Mouse (Mus musculus) hindbrain, embryonic 15.5 days (tissue): ENCODE results near the gene Fstl4. TPM values are rescaled to one million over a fixed set of nuclear protein-coding genes. Genes with fewer than 3 reads are reported as not detected.

Experiments used
- ATAC-seq: fragments of 200-750 bp; cut with Nextera tagmentation; 2 replicates; pipeline ENCODE4 v1.8.0; 2017; ENCODE audit warnings: low read depth, moderate number of reproducible peaks, moderate TSS enrichment; ENCODE audit not compliant: low FRiP score
- H3K27ac ChIP-seq: fragments of 300-500 bp; sonication (generic); replicated peaks from 2 replicates; pipeline ENCODE4 v1.5.1; 2015; ENCODE audit warnings: mild to moderate bottlenecking, inconsistent platforms
- H3K27me3 ChIP-seq: fragments of 300-500 bp; sonication (generic); 2 replicates; pipeline ENCODE4 v1.6.1; 2015; ENCODE audit warnings: control low read depth, inconsistent platforms
- H3K36me3 ChIP-seq: fragments of 300-500 bp; sonication (generic); 2 replicates; pipeline ENCODE4 v1.6.1; 2015; ENCODE audit warnings: control low read depth, inconsistent platforms
- H3K4me1 ChIP-seq: fragments of 300-500 bp; sonication (generic); replicated peaks from 2 replicates; pipeline ENCODE4 v1.6.1; 2015; ENCODE audit warnings: control low read depth, inconsistent platforms
- H3K4me2 ChIP-seq: fragments of 300-500 bp; sonication (generic); 2 replicates; pipeline ENCODE4 v1.6.1; 2015; ENCODE audit warnings: moderate library complexity, mild to moderate bottlenecking, inconsistent platforms
- H3K4me3 ChIP-seq: fragments of 300-500 bp; sonication (generic); 2 replicates; pipeline ENCODE4 v1.5.1; 2015; ENCODE audit warnings: mild to moderate bottlenecking, inconsistent platforms
- H3K9ac ChIP-seq: fragments of 300-500 bp; sonication (generic); 2 replicates; pipeline ENCODE4 v1.6.1; 2015; ENCODE audit warnings: inconsistent platforms
- H3K9me3 ChIP-seq: fragments of 300-500 bp; sonication (generic); 2 replicates; pipeline ENCODE4 v1.6.1; 2016; ENCODE audit warnings: control low read depth, inconsistent platforms
- WGBS: fragments of 180-500 bp; shearing (Covaris S2); methylation state at CpG from one replicate; pipeline ENCODE4 v1.1.7; 2015; 5-methylcytosine and 5-hydroxymethylcytosine counted together
- polyA plus RNA-seq: library from polyadenylated mRNA; unstranded; fragments of >200 nt; fragmentation: Nextera tagmentation; extraction: Ambion mirVana; gene quantifications from 2 replicates; pipeline ENCODE4 v1.2.1, GENCODE M21; 2015

Fstl4 gene
- polyA plus RNA-seq, 1 experiment from 2014 or later = 16.5 TPM

DNA sequence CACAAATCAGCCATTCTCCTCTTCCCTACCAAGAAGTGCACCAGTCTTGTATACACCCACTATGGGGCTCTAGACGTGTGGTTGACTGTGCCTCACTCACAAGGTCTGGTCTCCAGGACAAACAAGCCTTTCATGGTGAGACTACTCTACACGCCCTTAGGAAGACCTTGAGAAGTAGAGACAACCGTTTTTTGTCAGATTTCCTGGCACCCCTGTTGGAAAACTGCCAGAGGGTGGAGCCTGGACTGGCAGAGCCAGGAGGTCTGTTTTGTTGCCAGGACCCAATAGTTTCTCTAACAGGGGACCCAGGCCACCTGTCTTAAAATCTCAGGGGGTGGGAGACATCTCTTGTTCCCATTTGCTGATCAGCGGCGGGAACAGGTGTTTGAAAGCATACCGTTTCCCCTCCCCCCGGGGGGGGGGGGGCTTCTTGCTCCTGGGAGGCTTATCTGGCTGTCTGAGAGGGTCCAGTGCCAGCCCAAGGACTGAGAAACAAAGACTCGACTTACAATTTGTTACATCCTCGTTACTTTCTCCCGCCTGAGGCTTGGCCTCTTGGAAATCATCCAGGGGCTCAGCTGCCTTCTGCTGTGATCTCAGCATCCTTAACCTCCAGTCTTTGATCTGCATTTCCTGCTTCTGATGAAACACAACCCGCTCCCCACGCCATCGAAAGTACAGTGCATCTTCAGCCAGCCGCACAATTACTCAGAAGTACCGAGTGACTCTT, 155.0 kb downstream of the Fstl4 start:
- Histone ChIP-seq H3K4me3 (no peak overlapping the region), H3K27ac (no peak overlapping the region), H3K4me1 (peaks cover 9% of the 10 kb centered on the region; the same call in 1 of the 2 replicates), H3K9me3 (no peaks in the 10 kb centered on the region), H3K9ac (no peak overlapping the region), H3K27me3 (no peaks in the 10 kb centered on the region), H3K4me2 (0 out of 2 replicates have a peak overlapping the region, but pooled peaks have one; percentile 2), H3K36me3 (no peaks in the 10 kb centered on the region)
- whole genome bisulfite sequencing = 30% methylated on average over 15 of the region's 15 CpGs
- ATAC-seq = peak; percentile 48; the same call in 1 of the 2 replicates

DNA sequence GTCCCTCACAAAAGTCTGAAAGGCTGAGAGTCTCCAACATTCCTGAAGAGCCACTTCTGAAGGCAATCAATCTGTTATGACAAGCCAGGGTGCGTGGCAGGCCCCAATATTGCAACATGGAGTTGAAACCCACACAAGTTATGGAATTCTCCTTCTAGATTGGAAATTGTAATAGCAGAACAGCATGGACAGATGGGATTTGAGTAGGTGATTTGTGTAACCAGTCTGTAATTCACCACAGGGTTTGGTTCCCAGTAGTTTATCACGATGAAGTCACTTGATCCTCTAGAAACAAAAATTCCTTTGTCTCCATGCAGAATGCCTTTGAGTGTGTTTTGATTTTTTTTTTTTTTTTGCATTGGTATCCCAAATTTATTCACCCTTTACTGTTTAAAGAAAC, 159.8 kb downstream of the Fstl4 start:
- Histone ChIP-seq H3K4me2 (no peak overlapping the region), H3K36me3 (no peaks in the 10 kb centered on the region), H3K9me3 (no peaks in the 10 kb centered on the region), H3K27ac (no peak overlapping the region), H3K27me3 (no peaks in the 10 kb centered on the region), H3K4me1 (peaks cover 8% of the 10 kb centered on the region; the same call in 1 of the 2 replicates), H3K9ac (no peak overlapping the region), H3K4me3 (no peak overlapping the region)
- no peak for ATAC-seq
- WGBS = 82% methylated on average over 2 of the region's 2 CpGs

GRCm38 (mm10) chr11:52928321-52928720, 163.9 kb downstream of the Fstl4 start:
- no peak overlapping the region for H3K9ac ChIP-seq
- H3K9me3 ChIP-seq = no peaks in the 10 kb centered on the region
- no peaks in the 10 kb centered on the region for H3K27me3 ChIP-seq
- H3K4me3 ChIP-seq = no peak overlapping the region
- WGBS = 86% methylated on average over 4 of the region's 4 CpGs
- ATAC-seq = no peak
- H3K36me3 ChIP-seq = no peaks in the 10 kb centered on the region
- H3K27ac ChIP-seq = no peak overlapping the region
- no peaks in the 10 kb centered on the region for H3K4me1 ChIP-seq
- H3K4me2 ChIP-seq = no peak overlapping the region

DNA sequence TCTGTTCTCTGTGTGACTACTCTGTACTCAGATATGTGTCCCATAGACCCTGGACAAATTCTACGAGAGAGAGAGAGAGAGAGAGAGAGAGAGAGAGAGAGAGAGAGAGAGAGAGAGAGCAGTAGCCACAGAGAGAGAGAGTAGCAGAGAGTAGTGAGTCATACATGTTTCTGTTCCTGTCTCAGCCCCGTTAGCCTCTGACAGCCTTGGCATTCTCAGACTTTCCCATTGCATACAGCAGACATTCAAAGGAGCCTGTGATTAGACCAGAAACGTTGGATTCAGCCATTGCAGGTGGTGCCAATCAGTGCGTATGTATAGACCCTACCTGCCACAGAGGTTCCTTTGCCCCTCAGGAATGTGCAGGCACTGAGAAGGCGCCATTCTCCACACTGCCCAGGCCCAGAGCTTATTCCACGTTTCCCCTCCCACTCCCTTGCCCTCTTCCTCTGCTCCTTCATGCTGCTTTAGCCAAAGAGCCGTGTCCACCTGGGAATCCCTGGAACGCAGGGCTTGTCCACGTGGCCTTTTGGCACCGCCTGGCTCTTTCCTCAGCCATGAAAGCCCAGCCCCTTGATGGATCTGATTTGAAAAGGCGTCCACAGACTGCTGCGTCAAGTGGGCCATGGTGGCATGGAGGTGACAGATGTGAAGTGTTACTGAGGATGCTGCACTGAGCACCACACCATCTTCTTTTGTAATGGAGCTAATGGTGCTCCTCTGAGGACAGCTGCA, 175.1 kb downstream of the Fstl4 start:
- Histone ChIP-seq H3K36me3 (no peaks in the 10 kb centered on the region), H3K4me2 (no peak overlapping the region), H3K4me1 (no peaks in the 10 kb centered on the region), H3K27ac (no peak overlapping the region), H3K9ac (no peak overlapping the region), H3K4me3 (no peak overlapping the region), H3K9me3 (no peaks in the 10 kb centered on the region), H3K27me3 (no peaks in the 10 kb centered on the region)
- WGBS = 71% methylated on average over 12 of the region's 12 CpGs
- ATAC-seq = no peak

- no peaks in the 10 kb centered on the region for H3K27me3 ChIP-seq
- 78% methylated on average over 6 of the region's 6 CpGs for WGBS
- no peaks in the 10 kb centered on the region for H3K9me3 ChIP-seq
- no peaks in the 10 kb centered on the region for H3K4me1 ChIP-seq
- no peak overlapping the region for H3K4me3 ChIP-seq
- no peak overlapping the region for H3K4me2 ChIP-seq
- no peak for ATAC-seq
- H3K9ac ChIP-seq = no peak overlapping the region
- no peaks in the 10 kb centered on the region for H3K36me3 ChIP-seq
- no peak overlapping the region for H3K27ac ChIP-seq
These were observed 178.5 kb downstream of the Fstl4 start for GRCm38 (mm10) chr11:52942967-52943366.

DNA sequence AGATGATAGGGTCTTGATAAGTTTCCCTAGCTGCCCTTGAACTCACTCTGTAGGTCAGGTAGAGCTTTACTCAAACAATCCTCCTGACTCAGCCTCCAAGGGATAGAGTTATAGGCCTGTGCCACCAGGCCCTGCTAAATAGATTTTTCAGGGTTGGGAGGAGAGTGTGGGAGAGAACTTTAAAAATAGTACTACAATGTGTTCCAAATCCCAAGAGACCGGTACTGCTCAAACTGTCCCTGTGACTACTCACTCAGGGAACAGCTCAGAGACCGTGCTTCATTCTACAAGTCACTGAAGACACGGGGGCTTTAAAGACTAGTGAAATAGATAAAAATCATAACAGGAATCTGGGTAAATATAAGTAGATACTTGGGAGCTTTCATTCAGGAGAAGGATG, 190.6 kb downstream of the Fstl4 start:
- no peak for ATAC-seq
- no peaks in the 10 kb centered on the region for H3K36me3 ChIP-seq
- H3K4me3 ChIP-seq = no peak overlapping the region
- 94% methylated on average over 3 of the region's 3 CpGs for WGBS
- H3K9ac ChIP-seq = no peak overlapping the region
- no peak overlapping the region for H3K27ac ChIP-seq
- H3K4me1 ChIP-seq = 0 out of 2 replicates have a peak, but pooled peaks cover 10% of the 10 kb centered on the region
- no peaks in the 10 kb centered on the region for H3K9me3 ChIP-seq
- no peaks in the 10 kb centered on the region for H3K27me3 ChIP-seq
- no peak overlapping the region for H3K4me2 ChIP-seq

DNA sequence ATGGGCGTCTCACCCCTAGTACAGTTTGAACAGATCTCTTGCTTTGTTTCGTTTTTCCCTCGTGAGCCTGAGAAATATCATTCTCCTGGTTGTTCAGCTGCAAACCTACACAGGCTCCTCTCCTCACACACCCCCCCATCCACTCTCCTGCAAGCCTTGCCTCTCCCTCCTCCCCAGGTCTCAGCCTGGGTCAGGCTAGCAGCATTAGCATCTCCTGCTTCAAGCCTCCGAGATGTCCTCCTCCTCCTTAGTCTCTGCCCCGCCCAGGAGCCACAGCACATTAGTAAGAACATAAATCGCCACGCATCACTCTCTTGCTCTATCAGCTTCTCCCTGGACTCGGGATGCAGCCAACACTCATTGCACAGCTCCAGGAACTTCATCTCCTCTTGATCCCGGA, 204.4 kb downstream of the Fstl4 start:
- no peaks in the 10 kb centered on the region for H3K27me3 ChIP-seq
- H3K9ac ChIP-seq = no peak overlapping the region
- H3K9me3 ChIP-seq = no peaks in the 10 kb centered on the region
- H3K4me2 ChIP-seq = no peak overlapping the region
- no peak for ATAC-seq
- no peaks in the 10 kb centered on the region for H3K36me3 ChIP-seq
- no peaks in the 10 kb centered on the region for H3K4me1 ChIP-seq
- H3K27ac ChIP-seq = no peak overlapping the region
- 86% methylated on average over 9 of the region's 9 CpGs for WGBS
- H3K4me3 ChIP-seq = no peak overlapping the region

DNA sequence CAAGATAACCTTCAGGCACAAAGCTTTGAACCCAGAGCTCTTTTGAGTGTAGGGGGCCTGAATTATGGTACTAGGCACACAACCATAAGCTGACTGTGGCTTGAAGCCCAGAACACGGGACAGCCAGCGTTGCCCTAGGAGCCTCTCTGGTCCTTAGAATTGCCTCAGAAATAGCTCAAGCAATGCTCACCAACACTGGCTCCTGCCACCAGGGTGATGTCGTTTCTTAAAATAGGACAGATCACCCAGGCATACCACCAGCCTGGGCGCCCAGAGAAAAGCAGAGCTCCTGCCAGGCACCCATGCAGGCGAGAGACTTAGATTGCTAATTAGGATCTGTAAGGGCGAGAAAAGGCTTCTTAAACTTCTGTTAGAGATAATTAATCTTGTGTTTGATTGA, 206.0 kb downstream of the Fstl4 start:
- no peak for ATAC-seq
- Histone ChIP-seq H3K36me3 (no peaks in the 10 kb centered on the region), H3K27me3 (no peaks in the 10 kb centered on the region), H3K4me3 (no peak overlapping the region), H3K27ac (no peak overlapping the region), H3K4me2 (no peak overlapping the region), H3K4me1 (no peaks in the 10 kb centered on the region), H3K9me3 (no peaks in the 10 kb centered on the region), H3K9ac (no peak overlapping the region)
- 73% methylated on average over 6 of the region's 6 CpGs for WGBS

- no peak overlapping the region for H3K4me2 ChIP-seq
- WGBS = 91% methylated on average over 8 of the region's 8 CpGs
These were observed 222.6 kb downstream of the Fstl4 start for GRCm38 (mm10) chr11:52986986-52987385.

DNA sequence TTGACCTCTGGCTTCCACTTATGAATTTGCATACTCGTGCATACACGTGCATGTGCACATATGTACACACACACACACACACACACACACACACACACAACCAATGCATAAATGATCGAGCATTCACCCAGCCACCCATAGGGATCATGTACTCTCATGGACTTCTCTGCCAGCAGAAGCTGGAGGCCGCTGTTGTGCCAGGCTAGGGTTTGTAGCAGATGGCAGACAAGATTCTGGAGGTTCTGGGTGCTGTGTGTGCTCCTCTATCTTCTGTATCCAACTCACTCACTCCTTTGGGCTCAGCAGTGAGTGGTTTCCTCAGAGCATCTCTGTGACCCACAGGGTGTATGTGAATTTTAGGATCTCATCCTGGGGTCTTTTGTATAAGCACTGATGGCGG, 230.3 kb downstream of the Fstl4 start:
- Histone ChIP-seq H3K4me3 (no peak overlapping the region), H3K4me1 (peaks cover 9% of the 10 kb centered on the region; the same call in 1 of the 2 replicates), H3K36me3 (no peaks in the 10 kb centered on the region), H3K4me2 (no peak overlapping the region), H3K9me3 (no peaks in the 10 kb centered on the region), H3K27me3 (no peaks in the 10 kb centered on the region), H3K27ac (no peak overlapping the region), H3K9ac (no peak overlapping the region)
- 94% methylated on average over 5 of the region's 5 CpGs for WGBS
- ATAC-seq = no peak

More at GRCm38 (mm10) chr11:52986986-52987385, 222.6 kb downstream of the Fstl4 start:
- Histone ChIP-seq H3K4me1 (no peaks in the 10 kb centered on the region), H3K9me3 (no peaks in the 10 kb centered on the region), H3K4me3 (no peak overlapping the region), H3K27ac (no peak overlapping the region), H3K36me3 (no peaks in the 10 kb centered on the region), H3K9ac (no peak overlapping the region), H3K27me3 (no peaks in the 10 kb centered on the region)
- ATAC-seq = no peak

DNA sequence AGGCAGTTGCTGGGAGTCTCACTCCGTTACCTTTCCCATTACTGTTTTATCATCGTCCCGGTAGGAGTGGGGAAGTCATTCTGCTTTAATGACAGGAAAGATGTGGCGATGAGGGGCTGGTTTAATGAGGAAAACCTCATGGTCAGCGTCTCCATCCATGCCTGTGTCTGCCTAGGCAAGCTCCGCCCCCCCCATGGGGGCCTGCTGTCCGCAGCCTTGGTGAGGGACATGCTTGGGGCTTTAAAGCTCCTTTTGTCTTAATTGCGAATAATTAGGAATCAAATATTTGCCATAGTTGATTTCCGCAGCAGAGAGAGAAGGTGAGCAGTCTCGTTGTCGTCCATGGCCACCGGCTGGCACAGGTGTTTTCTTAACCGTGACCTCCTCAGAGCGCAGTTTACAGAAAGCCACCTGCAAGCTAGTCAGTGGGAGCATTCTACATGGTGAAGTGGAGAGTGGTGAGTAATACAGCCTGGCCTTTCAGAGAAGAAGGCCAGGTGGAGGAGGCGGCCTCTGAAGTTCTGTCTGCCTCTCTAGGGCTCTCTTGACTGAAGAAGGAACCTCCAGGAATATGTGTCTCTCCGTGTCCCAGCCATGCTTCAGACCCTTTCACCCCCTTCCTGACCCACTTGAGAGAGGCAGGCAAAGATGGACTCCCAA, 232.1 kb downstream of the Fstl4 start:
- H3K27ac ChIP-seq = no peak overlapping the region; the same call in 1 of the 2 replicates
- no peak overlapping the region for H3K4me3 ChIP-seq
- H3K27me3 ChIP-seq = no peaks in the 10 kb centered on the region
- 71% methylated on average over 16 of the region's 16 CpGs for WGBS
- H3K4me1 ChIP-seq = peaks cover 9% of the 10 kb centered on the region; the same call in 1 of the 2 replicates
- H3K9me3 ChIP-seq = no peaks in the 10 kb centered on the region
- H3K9ac ChIP-seq = no peak overlapping the region
- no peaks in the 10 kb centered on the region for H3K36me3 ChIP-seq
- H3K4me2 ChIP-seq = no peak overlapping the region
- 0 out of 2 replicates have a peak, but pooled peaks have one; percentile 27 for ATAC-seq

DNA sequence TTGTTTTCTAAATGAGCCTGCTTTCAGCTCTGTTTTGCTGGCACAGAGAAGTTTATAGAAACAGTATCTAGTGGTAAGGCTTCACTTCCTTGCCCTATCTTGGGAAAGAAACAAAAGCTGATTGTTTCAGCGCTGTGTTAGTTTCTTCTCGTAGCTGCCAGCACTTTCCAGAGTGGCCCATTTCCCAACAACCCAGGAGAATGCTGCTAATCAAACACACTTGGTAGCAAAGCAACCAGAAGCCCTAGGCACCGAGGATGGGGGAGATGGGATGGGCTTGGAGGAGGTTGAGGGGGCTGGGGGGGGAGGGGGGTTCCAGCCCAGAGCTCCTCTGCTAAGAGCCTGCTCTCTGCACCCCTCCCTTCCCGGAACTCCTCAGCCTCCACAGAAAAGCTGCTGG, 233.0 kb downstream of the Fstl4 start:
- no peak overlapping the region; the same call in 1 of the 2 replicates for H3K27ac ChIP-seq

More for the DNA sequence above, 233.0 kb downstream of the Fstl4 start:
- ATAC-seq = peak; percentile 29; the same call in 1 of the 2 replicates
- Histone ChIP-seq H3K4me1 (peaks cover 9% of the 10 kb centered on the region; the same call in 1 of the 2 replicates), H3K9ac (no peak overlapping the region), H3K36me3 (no peaks in the 10 kb centered on the region), H3K4me3 (no peak overlapping the region), H3K4me2 (no peak overlapping the region), H3K9me3 (no peaks in the 10 kb centered on the region), H3K27me3 (no peaks in the 10 kb centered on the region)
- 34% methylated on average over 4 of the region's 4 CpGs for WGBS
